Mouse (Mus musculus) liver, embryonic 12.5 days (tissue): Measurements from ENCODE around the gene Gtf2f2. TPM values are rescaled to one million over a fixed set of nuclear protein-coding genes. Genes with fewer than 3 reads are reported as not detected.
A peak's percentile ranks its signal among the peaks of the same experiment; 100 is the strongest.

Experiments
- ATAC-seq: fragments of 200-750 bp; cut with Nextera tagmentation; 2 replicates; pipeline ENCODE4 v1.8.0; 2017; ENCODE audit warnings: moderate number of reproducible peaks, mild to moderate bottlenecking, moderate library complexity
- H3K27ac ChIP-seq: fragments of 300-500 bp; sonication (generic); 2 replicates; pipeline ENCODE4 v1.5.1; 2016; ENCODE audit warnings: mild to moderate bottlenecking
- H3K27me3 ChIP-seq: fragments of 300-500 bp; sonication (generic); replicated peaks from 2 replicates; pipeline ENCODE4 v1.6.1; 2016; ENCODE audit warnings: mild to moderate bottlenecking, moderate library complexity
- H3K36me3 ChIP-seq: fragments of 300-500 bp; sonication (generic); 2 replicates; pipeline ENCODE4 v1.6.1; 2016; ENCODE audit warnings: mild to moderate bottlenecking, moderate library complexity
- H3K4me1 ChIP-seq: fragments of 300-500 bp; sonication (generic); 2 replicates; pipeline ENCODE4 v1.6.1; 2016
- H3K4me2 ChIP-seq: fragments of 300-500 bp; sonication (generic); 2 replicates; pipeline ENCODE4 v1.6.1; 2016; ENCODE audit warnings: mild to moderate bottlenecking, moderate library complexity
- H3K4me3 ChIP-seq: fragments of 300-500 bp; sonication (generic); 2 replicates; pipeline ENCODE4 v1.5.1; 2016; ENCODE audit warnings: mild to moderate bottlenecking, moderate library complexity
- H3K9ac ChIP-seq: fragments of 300-500 bp; sonication (generic); 2 replicates; pipeline ENCODE4 v1.6.1; 2016; ENCODE audit warnings: mild to moderate bottlenecking, moderate library complexity
- H3K9me3 ChIP-seq: fragments of 300-500 bp; sonication (generic); replicated peaks from 2 replicates; pipeline ENCODE4 v1.6.1; 2016; ENCODE audit warnings: mild to moderate bottlenecking, moderate library complexity
- WGBS: fragments of 180-500 bp; shearing (Covaris S2); methylation state at CpG from one replicate; pipeline ENCODE4 v1.1.7; 2016; ENCODE audit not compliant: insufficient replicate concordance; 5-methylcytosine and 5-hydroxymethylcytosine counted together
- polyA plus RNA-seq: library from polyadenylated mRNA; unstranded; fragments of >200 nt; fragmentation: Nextera tagmentation; extraction: Ambion mirVana; gene quantifications from 2 replicates; pipeline ENCODE4 v1.2.1, GENCODE M21; 2016

Gtf2f2 gene
- polyA plus RNA-seq, 1 experiment from 2014 or later, result 40.8 TPM

GRCm38 (mm10) chr14:75989168-75989567 is 21.5 kb downstream of the Gtf2f2 start:
- no peak overlapping the region for H3K9ac ChIP-seq
- H3K4me2 ChIP-seq, result no peak overlapping the region
- no peaks in the 10 kb centered on the region for H3K4me1 ChIP-seq
- H3K9me3 ChIP-seq, result no peaks in the 10 kb centered on the region
- H3K27ac ChIP-seq, result no peak overlapping the region
- ATAC-seq, result no peak
- no peaks in the 10 kb centered on the region for H3K27me3 ChIP-seq
- WGBS, result 74% methylated on average over 1 of the region's 1 CpGs
- H3K4me3 ChIP-seq, result no peak overlapping the region
- peaks cover 16% of the 10 kb centered on the region; the same call in 1 of the 2 replicates for H3K36me3 ChIP-seq

GRCm38 (mm10) chr14:75986878-75987483 is 23.7 kb downstream of the Gtf2f2 start:
- peaks cover 3% of the 10 kb centered on the region; the same call in 1 of the 2 replicates for H3K4me1 ChIP-seq
- no peak overlapping the region for H3K4me2 ChIP-seq
- WGBS, result 72% methylated on average over 7 of the region's 7 CpGs
- H3K36me3 ChIP-seq, result peaks cover 7% of the 10 kb centered on the region; the same call in 1 of the 2 replicates
- H3K27me3 ChIP-seq, result no peaks in the 10 kb centered on the region
- H3K4me3 ChIP-seq, result no peak overlapping the region
- no peaks in the 10 kb centered on the region for H3K9me3 ChIP-seq
- no peak overlapping the region for H3K27ac ChIP-seq
- no peak overlapping the region for H3K9ac ChIP-seq
- ATAC-seq, result no peak

- Histone ChIP-seq H3K4me1 (peaks cover 3% of the 10 kb centered on the region; the same call in 1 of the 2 replicates), H3K9me3 (no peaks in the 10 kb centered on the region), H3K4me2 (no peak overlapping the region), H3K4me3 (no peak overlapping the region), H3K36me3 (peaks cover 9% of the 10 kb centered on the region; the same call in 1 of the 2 replicates), H3K9ac (no peak overlapping the region), H3K27me3 (no peaks in the 10 kb centered on the region), H3K27ac (no peak overlapping the region)
- 54% methylated on average over 4 of the region's 4 CpGs for WGBS
- ATAC-seq, result no peak
These were observed 25.6 kb downstream of the Gtf2f2 start for GRCm38 (mm10) chr14:75985112-75985511.

GRCm38 (mm10) chr14:75983891-75984290 is 26.8 kb downstream of the Gtf2f2 start:
- Histone ChIP-seq H3K9me3 (no peaks in the 10 kb centered on the region), H3K27me3 (no peaks in the 10 kb centered on the region), H3K9ac (no peak overlapping the region), H3K36me3 (peaks cover 6% of the 10 kb centered on the region; the same call in 1 of the 2 replicates), H3K4me2 (no peak overlapping the region), H3K4me3 (no peak overlapping the region), H3K27ac (no peak overlapping the region), H3K4me1 (peaks cover 3% of the 10 kb centered on the region; the same call in 1 of the 2 replicates)
- WGBS, result 91% methylated on average over 2 of the region's 2 CpGs
- ATAC-seq, result no peak

- Histone ChIP-seq H3K9me3 (no peaks in the 10 kb centered on the region), H3K27ac (no peak overlapping the region), H3K4me2 (no peak overlapping the region), H3K9ac (no peak overlapping the region), H3K36me3 (peaks cover 8% of the 10 kb centered on the region; the same call in 1 of the 2 replicates), H3K27me3 (no peaks in the 10 kb centered on the region), H3K4me1 (peaks cover 7% of the 10 kb centered on the region), H3K4me3 (no peak overlapping the region)
- ATAC-seq, result no peak
- 91% methylated on average over 3 of the region's 3 CpGs for WGBS
These were observed 29.4 kb downstream of the Gtf2f2 start for GRCm38 (mm10) chr14:75981231-75981630.

GRCm38 (mm10) chr14:75976107-75976506 is 34.6 kb downstream of the Gtf2f2 start:
- Histone ChIP-seq H3K9me3 (no peaks in the 10 kb centered on the region), H3K4me2 (no peak overlapping the region), H3K4me1 (peaks cover 23% of the 10 kb centered on the region), H3K27ac (no peak overlapping the region), H3K36me3 (peaks cover 4% of the 10 kb centered on the region; the same call in 1 of the 2 replicates), H3K9ac (no peak overlapping the region), H3K4me3 (no peak overlapping the region), H3K27me3 (no peaks in the 10 kb centered on the region)
- 17% methylated on average over 3 of the region's 3 CpGs for WGBS
- peak; percentile 87 for ATAC-seq

- H3K9ac ChIP-seq, result no peak overlapping the region
- WGBS, result 78% methylated on average over 5 of the region's 5 CpGs
- H3K4me2 ChIP-seq, result no peak overlapping the region
- no peaks in the 10 kb centered on the region for H3K9me3 ChIP-seq
- no peaks in the 10 kb centered on the region for H3K27me3 ChIP-seq
- no peak overlapping the region for H3K27ac ChIP-seq
- no peak for ATAC-seq
- H3K4me1 ChIP-seq, result no peaks in the 10 kb centered on the region
- H3K36me3 ChIP-seq, result no peaks in the 10 kb centered on the region
- H3K4me3 ChIP-seq, result no peak overlapping the region
These were observed 43.4 kb downstream of the Gtf2f2 start for GRCm38 (mm10) chr14:75967291-75967690.

- 85% methylated on average over 1 of the region's 1 CpGs for WGBS
- no peak overlapping the region for H3K4me3 ChIP-seq
- no peaks in the 10 kb centered on the region for H3K27me3 ChIP-seq
- no peak for ATAC-seq
- no peaks in the 10 kb centered on the region for H3K4me1 ChIP-seq
- no peak overlapping the region for H3K9ac ChIP-seq
- H3K9me3 ChIP-seq, result no peaks in the 10 kb centered on the region
- no peak overlapping the region for H3K27ac ChIP-seq
- no peak overlapping the region for H3K4me2 ChIP-seq
- no peaks in the 10 kb centered on the region for H3K36me3 ChIP-seq
These were observed 46.2 kb downstream of the Gtf2f2 start for GRCm38 (mm10) chr14:75964433-75964832.

- Histone ChIP-seq H3K36me3 (no peaks in the 10 kb centered on the region), H3K4me1 (no peaks in the 10 kb centered on the region), H3K4me2 (no peak overlapping the region), H3K4me3 (no peak overlapping the region), H3K27me3 (no peaks in the 10 kb centered on the region), H3K9ac (no peak overlapping the region), H3K27ac (no peak overlapping the region), H3K9me3 (no peaks in the 10 kb centered on the region)
- no peak for ATAC-seq
- 75% methylated on average over 5 of the region's 5 CpGs for WGBS
These were observed 46.7 kb downstream of the Gtf2f2 start for GRCm38 (mm10) chr14:75964000-75964399.

GRCm38 (mm10) chr14:75963215-75963614 is 47.5 kb downstream of the Gtf2f2 start:
- Histone ChIP-seq H3K4me3 (no peak overlapping the region), H3K9ac (no peak overlapping the region), H3K27me3 (no peaks in the 10 kb centered on the region), H3K36me3 (no peaks in the 10 kb centered on the region), H3K4me1 (no peaks in the 10 kb centered on the region), H3K9me3 (no peaks in the 10 kb centered on the region), H3K27ac (no peak overlapping the region), H3K4me2 (no peak overlapping the region)
- 80% methylated on average over 5 of the region's 5 CpGs for WGBS
- ATAC-seq, result no peak

- Histone ChIP-seq H3K27ac (no peak overlapping the region), H3K4me1 (no peaks in the 10 kb centered on the region), H3K9ac (no peak overlapping the region), H3K27me3 (no peaks in the 10 kb centered on the region), H3K4me2 (no peak overlapping the region), H3K36me3 (no peaks in the 10 kb centered on the region), H3K9me3 (no peaks in the 10 kb centered on the region), H3K4me3 (no peak overlapping the region)
- ATAC-seq, result no peak
- 89% methylated on average over 9 of the region's 9 CpGs for WGBS
These were observed 48.4 kb downstream of the Gtf2f2 start for GRCm38 (mm10) chr14:75962250-75962649.

- no peaks in the 10 kb centered on the region for H3K27me3 ChIP-seq
- 78% methylated on average over 7 of the region's 7 CpGs for WGBS
- no peaks in the 10 kb centered on the region for H3K36me3 ChIP-seq
- 0 out of 2 replicates have a peak, but pooled peaks cover 6% of the 10 kb centered on the region for H3K4me1 ChIP-seq
- H3K4me2 ChIP-seq, result no peak within 1 kb of the TSS
- H3K9me3 ChIP-seq, result no peaks in the 10 kb centered on the region
- H3K9ac ChIP-seq, result no peak within 1 kb of the TSS
- no peak within 1 kb of the TSS for H3K27ac ChIP-seq
- H3K4me3 ChIP-seq, result no peak within 1 kb of the TSS
- ATAC-seq, result no peak
These were observed 55.9 kb downstream of the Gtf2f2 start, which contains the start of gene Kctd4 for GRCm38 (mm10) chr14:75954766-75955165. Kctd4 (plus strand) TSS chr14:75955009.
